Mouse (Mus musculus) subcutaneous adipose tissue, adult 2 months (tissue): ENCODE results near the gene Rxfp2. TPM values are rescaled to one million over a fixed set of nuclear protein-coding genes. Genes with fewer than 3 reads are reported as not detected.

ENCODE experiments used
- polyA plus RNA-seq: library from polyadenylated mRNA; depleted of rRNA; stranded (reverse); fragments of >200 nt; gene quantifications from 2 replicates; pipeline ENCODE4 v1.2.3, GENCODE M21; 2012; ENCODE audit warnings: low replicate concordance; rRNA removed

Gene Rxfp2
- 3.7 and 16.0 TPM in 2 replicates for polyA plus RNA-seq

DNA sequence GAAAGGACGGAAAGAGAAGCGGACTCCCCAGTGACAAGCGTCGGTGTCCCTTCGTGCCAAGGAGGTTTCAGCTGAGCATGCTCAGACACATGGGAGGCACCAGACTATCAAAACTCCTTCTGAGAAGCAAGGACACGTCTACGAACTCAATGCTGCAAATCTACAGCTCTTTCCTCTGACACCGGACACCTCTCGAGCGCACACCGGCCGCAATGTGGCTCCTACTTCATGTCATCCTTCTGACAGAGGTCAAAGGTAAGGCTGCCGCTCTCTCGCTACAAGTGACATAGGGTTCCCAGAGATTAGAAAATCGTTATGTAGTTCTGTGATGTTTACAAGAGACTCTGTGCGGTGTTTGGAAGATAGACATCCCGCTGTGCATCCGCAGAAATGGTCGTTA, at the start of gene Rxfp2:
Gene Rxfp2, plus strand, starts transcription at position 20 of the 400 bp plus-strand sequence.

DNA sequence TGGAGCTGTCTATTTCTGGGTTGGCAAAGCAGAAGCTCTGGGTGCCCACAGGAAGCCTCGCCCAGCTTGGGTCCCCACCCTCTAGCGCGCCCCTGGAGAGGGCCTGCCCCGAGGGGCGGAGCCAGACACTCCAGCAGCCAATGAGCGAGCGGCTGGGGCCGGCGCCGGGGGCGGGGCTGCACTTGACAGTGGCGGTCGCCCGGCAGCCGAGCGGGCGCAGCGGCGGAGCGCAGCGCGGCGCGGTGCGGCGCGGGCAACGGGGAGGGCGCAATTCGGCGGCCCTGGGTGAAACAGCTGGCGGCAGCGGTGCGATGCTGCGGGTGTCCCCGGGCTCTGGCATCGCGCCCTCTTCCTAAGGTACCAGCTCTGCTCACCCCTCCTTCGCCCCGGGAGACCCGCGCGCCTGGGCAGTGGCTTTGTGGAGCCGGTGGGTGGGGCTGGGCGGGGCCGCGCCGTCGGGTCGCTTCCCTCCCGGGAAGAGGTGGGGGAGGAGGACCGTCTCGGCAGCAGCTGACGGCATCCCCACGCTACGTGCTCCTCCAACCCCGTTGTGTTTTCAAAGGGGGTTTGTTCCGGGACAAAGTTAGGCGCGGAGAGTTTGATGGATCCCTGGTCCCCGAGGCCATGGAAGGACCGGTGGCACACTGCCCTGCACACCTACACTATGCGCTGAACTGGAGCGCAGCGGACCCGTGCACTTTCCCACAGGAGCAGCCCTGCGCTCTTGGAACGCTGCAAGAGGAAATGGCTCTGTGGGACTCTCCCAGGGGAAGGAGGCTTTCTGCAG, 100.2 kb downstream of the Rxfp2 start, which contains the start of gene Fry:
Gene Fry, plus strand, starts transcription at position 191 of the 787 bp plus-strand sequence.

Other genes starting within 250 kb of the Rxfp2 start
- gene Fry, start 100.0 kb downstream of the Rxfp2 start, polyA plus RNA-seq: 42.7 and 116 TPM in 2 replicates